Mouse (Mus musculus) c-Kit-positive CD71-negative TER-119-negative erythroid progenitor cells, embryonic 14.5 days (primary cell): ENCODE results near the gene Fchsd2.

Experiments used
- DNase-seq: peaks from one replicate; pipeline ENCODE4 v3.0.0-alpha.2; 2013; ENCODE audit warnings: low read depth

The Fchsd2 gene

GRCm38 (mm10) chr7:101092618-101093017 lies at the start of gene Fchsd2:
Gene Fchsd2, plus strand, starts transcription at chr7:101092863.
- DNase-seq, result no peak

- DNase-seq, result no peak
These were observed 48.7 kb upstream of the Fchsd2 start for GRCm38 (mm10) chr7:101043846-101044541.

- no peak for DNase-seq
These were observed 44.4 kb upstream of the Fchsd2 start for GRCm38 (mm10) chr7:101048247-101048646.

- DNase-seq, result no peak
These were observed 43.2 kb upstream of the Fchsd2 start for GRCm38 (mm10) chr7:101049326-101050087.

DNA sequence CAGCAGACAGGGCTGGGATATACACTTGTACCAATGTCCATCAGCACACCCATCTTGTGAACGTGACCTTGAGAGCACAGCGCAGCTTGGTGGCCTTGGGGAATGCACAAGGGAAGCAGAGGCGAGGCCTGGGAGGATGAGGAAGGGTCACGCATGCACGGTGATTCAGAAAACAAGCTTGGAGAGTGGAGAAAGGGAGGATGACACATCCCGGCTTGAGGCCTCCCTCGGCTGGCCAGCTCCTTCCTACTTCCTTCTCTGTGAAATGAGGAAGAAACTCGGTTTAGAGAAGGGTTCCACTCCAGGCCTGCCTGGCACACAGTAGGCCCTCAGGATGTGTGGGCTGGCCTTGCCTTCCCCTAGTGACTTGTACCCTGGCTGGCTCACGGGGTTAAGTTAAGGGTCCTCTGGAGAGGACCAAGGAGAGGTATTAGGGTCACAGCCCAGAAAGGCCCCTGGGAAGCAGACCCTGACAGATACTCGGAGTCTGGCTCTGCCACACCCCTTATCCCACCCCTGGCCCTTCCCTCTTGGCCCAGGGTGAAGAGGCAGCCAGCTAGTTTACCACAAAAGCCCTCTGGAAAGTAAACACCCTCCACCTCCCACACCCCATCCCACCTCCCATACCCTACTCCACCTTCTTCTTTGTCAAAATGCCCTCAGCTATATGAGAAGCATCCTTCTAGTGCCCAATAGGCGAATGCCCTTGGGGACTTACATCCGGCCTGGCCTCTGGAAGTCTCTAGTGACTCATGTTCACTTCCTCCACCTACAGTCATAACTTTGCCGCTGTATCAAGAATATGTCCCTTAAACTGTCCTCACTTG lies 41.7 kb upstream of the Fchsd2 start:
- DNase-seq, result no peak

DNA sequence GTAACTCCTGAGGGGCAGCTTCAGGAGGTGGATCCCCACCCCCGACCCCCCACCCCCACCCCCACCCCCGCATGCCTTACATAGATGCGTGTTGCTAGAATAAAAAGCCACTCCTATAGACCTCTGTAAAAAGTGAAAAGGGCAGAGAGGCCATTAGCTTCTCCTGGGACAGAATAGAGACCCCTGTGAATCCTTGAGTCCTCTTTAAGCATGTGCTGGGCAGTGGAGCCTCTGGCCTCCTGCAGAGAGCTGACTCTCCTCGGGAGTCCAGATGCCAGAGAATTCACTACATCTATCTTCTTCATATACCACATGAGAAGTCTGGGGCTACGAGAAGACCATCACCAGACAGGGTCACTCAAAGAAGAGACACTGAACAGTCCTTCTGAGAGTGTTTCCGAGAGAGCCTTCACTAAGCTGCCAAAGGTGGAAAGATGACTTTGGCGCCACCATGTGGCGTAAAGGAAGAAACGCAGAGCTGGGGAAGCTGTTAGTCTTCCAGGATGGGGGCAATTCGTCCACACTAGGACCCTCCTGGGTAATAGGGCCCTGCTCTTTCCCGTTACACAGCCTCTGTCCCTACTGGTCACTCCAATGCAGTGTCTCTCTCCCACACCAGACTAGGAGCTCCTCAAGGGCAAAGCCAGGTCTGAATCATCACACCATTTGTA lies 41.0 kb upstream of the Fchsd2 start:
- DNase-seq, result peak; percentile 81

DNA sequence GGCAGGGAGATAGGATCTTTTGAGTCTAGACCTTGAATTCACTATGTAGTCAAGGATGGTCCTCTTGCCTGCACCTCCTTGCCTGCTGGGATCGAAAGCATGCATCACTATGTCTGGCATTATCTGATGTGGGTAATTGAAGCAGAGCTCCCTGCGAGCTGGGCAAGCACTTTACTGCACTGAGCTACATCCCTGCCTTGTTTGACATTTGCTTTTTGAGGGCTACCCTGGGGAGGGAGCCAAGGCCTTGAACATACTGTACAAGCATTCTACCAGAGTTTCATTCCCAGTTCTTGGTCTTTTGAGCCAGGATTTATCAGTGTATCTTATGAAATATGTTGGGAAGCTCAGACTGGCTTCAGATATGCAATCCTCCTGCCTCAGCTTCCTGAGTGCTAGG lies 39.5 kb upstream of the Fchsd2 start:
- no peak for DNase-seq

DNA sequence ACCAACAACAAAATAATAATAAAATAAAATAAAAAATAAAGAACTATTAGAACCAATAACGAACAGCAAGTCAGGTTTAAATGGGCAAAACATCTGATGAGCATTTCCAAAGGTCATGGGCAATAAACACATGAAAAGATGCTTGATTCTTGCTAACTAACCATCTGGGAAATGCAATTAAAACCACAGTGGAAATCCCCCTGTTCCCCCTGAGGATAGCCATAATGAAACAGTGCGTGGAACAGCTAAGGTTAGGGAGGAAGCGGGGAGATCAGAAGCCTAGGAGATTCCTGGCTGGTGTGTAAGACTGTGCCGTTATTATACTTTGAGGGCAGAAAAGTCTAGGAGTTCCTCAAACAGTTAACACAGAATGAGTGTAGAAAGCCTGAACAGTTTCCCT lies 35.4 kb upstream of the Fchsd2 start:
- DNase-seq, result no peak

- DNase-seq, result no peak
These were observed 33.5 kb upstream of the Fchsd2 start for GRCm38 (mm10) chr7:101059188-101059587.

DNA sequence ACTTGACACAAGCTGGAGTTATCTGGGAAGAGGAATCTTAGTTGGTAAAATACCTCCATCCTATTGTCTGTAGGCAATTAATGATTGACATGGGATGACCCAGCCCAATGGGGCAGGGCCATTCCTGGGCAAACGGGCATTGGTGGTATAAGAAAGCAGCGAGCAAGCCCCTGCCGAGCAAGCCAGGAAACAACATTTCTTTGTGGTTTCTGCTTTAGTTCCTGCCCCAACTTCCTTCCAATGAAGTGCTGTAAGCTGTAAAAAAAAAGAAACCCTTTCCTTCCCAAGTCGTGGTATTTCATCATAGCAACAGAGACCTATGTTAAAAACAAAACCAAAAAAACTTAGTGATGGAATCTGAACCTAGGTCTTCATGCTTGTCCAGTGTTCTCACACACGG lies 32.2 kb upstream of the Fchsd2 start:
- DNase-seq, result no peak

DNA sequence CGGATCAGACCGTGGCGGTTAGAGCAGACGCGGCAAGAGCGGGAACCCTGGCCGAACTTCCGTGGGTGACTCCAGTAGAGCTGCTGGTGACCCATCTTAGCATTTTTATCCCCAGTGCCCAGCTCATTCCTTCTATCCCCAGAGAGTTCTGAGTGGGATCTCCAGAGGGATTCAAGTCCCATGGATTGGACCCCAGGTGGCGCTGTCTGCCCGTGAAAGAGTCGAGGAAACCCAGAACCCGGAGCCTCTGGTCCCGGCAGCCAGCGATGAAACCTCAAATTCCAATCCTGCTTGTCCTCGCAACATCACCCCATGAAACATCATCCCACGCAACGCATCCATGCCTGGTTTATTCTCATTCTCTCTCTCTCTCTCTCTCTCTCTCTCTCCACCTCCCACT lies 31.3 kb upstream of the Fchsd2 start:
- no peak for DNase-seq

- DNase-seq, result no peak
These were observed 30.4 kb upstream of the Fchsd2 start for GRCm38 (mm10) chr7:101062246-101062645.

DNA sequence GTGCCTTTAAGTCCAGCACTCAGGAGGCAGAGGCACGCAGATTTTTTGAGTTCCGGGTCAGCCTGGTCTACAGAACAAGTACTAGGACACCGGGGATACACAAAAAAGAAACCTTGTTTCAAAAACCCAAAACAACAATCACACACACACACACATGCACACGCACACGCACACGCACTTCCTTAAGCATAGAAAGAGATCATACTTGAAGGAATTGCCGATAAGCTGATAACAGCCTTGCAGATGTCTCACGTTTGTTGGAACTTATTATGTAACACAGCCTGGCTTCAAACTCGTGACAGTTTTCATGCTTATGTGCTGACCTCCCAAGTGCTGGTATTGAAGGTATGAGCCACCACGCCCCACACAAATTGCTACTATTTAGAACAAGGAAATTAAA lies 29.1 kb upstream of the Fchsd2 start:
- DNase-seq, result no peak

GRCm38 (mm10) chr7:101064697-101065688 lies 27.7 kb upstream of the Fchsd2 start:
- DNase-seq, result no peak

DNA sequence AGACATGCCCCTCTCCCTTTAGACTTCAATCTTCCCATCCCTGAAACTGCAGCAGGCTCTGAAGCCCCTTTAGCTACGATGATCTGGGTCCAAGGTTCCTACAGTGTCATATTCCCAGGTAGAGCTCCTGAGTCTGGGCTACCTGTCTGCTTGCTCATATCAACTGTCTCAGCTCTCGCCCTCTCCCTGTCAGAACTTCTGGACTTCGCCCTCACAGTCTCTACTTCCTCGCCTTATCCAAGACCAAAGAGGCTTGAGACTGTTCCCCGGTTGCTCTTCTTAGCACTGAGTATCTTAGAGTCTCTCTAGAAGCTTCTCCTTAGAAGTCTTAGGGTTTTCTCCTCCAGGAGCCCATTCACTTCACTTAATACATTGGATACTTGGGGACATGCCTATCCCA lies 26.7 kb upstream of the Fchsd2 start:
- no peak for DNase-seq

DNA sequence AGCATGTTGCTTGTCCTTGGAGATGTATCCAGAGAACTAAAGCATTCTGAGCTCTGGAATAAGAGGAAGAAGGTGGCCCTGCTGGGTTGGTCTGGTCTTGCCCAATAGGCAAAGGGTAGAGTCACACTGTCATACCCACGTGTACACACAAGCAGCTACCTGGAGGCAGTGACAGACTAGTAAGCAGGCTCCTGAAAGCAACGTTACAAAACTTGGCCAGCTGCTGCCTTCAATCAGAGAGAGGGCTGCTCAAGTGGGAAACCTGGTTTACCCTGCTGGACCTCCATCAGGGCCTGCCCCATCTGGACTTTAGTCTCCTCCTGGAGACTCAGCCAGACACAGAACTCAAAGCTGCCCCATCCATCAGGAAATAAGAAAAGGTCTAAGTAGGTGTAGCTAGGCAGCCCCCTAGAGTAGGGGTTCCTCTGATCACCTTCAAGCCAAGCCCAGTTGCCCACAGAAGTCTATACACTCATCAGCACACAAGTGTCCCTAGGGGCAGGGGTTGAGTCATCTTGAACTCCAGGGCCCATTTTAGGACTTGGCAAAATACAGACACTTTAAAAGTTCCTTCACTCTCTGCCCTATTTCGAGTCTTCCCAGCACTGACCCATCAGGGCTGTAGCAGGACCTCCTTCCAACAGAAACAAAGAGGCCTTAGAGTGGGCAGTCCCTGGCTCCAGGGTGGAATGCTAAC lies 25.9 kb upstream of the Fchsd2 start:
- DNase-seq, result no peak

DNA sequence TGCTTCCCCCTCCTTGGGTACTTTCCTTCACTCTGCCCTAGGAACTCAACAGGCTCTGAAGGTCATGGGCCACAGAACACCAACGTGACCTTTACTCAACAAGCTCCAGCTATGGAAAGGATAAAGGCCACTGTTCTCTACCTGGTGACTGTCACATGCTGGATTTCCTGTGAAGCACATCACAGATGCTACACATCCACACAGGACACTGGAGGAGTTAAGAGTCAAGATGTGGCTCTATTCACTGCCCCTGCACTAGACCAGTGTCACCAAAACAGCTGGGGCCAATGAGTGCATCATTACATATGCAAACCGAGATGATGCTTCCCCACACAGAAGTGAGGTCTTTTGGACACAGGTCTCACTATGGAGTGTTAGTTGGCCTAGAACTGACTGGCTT lies 25.1 kb upstream of the Fchsd2 start:
- no peak for DNase-seq

- DNase-seq, result no peak
These were observed 23.4 kb upstream of the Fchsd2 start for GRCm38 (mm10) chr7:101069271-101069670.

DNA sequence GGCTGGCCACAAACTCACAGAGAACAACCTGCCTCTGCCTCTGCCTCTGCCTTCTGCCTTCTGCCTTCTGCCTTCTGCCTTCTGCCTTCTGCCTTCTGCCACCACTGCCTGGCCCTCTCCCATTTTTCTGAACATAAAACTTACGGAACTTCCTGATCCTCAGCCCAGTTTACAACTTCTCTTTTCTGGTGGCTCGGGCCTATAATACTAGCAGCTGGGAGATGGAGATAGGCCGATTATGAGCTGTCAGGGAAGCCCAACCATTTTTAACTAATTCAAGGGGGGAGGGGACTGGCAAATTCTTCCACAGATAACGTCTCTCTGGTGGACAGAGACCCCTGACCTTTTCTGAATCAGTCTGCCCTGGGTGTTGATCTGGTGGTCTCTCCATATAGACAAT lies 22.3 kb upstream of the Fchsd2 start:
- no peak for DNase-seq

- DNase-seq, result no peak
These were observed 21.6 kb upstream of the Fchsd2 start for GRCm38 (mm10) chr7:101071020-101071419.
